Mouse (Mus musculus): ENCODE results near the gene Lacc1.
"Not testable (repeated sequence)": the region's sequence is repeated elsewhere in the genome, so short reads cannot be mapped to it uniquely, and the experiment has no call there.

The Lacc1 gene

DNA sequence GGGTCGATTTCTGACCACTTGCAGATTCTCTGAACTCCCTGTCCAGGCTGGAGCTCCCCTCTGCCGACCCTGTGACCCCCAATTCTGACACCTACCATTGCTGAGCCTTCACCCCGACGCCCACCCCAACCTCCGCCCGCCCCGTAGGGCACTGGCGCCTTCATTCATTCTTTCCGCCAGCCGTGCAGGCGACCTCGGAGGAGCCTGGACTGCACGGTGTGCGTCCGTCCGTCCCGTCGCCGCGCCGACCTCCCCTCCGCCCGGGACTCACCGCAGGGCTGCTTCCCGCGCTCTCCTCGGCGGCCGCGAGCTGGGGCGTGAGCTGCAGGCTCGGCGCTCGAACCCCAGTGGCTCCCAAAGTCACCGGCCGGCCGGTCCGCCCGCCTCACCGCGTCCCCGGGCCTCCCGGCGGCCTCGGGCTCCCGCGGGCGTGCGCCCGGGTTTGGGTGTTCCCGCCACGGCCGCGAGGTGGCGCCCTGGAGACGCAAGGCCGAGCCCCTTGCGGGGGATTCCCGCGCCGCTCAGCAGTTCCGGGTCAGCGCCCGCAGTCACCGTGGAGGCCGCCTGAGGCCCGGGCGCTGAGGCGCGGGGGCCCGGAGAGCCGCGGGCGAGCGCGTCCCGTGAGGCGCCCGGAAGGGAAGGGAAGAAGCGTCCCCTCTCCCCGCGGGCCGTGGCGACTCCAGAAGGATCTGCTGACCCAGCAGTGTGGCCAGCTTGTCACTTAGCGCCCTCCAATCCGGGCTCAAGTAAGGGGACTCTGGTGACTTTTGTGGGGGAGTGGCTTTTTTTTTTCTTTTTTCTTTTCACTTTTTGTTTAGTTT, at the start of gene Lacc1, which contains the start of gene Ccdc122:
Lacc1 (minus strand) TSS at position 679 of the 821 bp plus-strand sequence.
Ccdc122 (plus strand) TSS at position 547 of the 821 bp plus-strand sequence.
- DNase-seq = peak; percentile 85

DNA sequence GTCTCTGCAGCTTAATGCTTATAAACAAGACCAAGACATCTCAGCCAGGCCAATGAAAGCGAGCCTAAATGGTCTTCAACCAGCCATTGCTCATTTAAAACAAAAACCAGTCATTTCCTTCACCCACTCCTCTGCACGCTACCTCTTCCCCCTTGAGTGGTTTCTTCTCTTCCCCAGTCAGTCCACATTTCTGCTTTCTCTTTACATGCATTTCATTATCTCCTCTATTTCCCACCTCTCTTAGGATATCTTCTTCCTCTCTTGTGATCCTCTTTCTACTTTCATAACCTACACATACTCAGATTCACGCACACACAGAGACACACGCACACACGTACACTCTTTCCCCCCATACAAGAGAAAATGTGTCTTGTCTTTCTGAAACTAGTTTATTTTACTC, 44.5 kb upstream of the Lacc1 start:
- no peak for DNase-seq

GRCm38 (mm10) chr14:77069361-77069760, 32.7 kb upstream of the Lacc1 start:
- no peak for DNase-seq

DNA sequence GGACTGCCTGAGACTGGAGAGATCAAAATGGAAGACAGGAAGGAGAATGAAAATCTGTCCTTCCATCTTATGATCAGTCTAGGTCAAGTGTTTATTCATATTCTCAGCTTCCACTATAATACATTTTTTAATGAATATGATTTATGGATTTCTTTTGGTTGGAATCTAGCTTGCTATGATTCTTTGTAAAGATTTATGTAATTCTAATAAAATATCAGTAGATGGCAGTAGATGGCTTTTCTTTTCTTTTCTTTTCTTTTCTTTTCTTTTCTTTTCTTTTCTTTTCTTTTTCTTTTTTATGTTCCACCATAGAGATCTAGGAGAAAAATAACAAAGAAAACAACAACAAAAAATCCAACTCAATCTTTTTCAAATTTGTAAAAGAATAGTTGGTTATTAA, 16.6 kb upstream of the Lacc1 start:
- no peak for DNase-seq

DNA sequence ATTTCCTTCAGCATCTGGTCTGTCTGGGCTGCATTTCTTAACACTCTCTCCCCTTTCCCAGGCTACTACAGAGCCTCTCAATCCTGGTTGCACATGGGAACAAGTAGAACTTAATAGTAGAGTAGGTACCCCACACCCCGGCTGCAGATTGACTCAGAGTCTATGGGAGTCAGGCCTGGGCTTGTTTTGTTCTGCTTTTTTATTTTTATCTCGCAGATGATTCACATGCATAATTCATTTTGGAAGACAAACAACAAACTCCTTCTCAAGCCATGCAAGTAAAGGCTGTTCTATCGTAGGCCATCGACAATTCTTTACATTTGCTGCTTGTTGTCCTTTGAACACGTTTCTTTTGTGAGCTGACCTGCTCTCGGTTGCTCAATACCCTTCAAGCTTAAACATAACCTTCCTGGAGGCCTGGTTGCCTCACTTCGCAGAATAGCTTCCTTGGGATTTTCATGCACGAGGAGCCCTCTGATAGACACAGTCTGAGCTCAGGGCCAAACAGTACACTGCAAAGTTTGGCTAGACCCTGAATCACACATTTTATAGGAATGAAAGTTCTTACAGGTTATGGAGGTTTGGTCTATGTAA, 1.2 kb upstream of the Lacc1 start:
- no peak for DNase-seq

DNA sequence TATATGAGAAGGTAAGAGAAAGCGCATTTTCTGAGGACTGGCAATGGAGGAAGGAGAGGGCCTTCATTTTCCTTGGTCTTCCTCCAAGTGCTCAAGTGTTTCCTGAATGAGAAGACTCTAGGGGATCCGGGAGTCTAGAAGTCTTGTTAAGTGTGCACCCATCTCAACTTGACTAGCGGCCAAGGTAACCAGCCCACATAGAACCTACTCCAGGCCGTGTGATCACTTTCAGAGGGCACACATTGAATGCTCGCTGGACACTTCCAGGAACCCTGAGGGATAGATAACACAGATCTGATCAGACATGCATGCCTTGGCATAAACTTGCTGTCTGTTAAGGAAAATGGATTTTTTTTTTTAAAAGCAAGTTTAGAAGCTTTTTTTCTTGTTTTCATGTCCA, 626 bp upstream of the Lacc1 start:
- no peak for DNase-seq

DNA sequence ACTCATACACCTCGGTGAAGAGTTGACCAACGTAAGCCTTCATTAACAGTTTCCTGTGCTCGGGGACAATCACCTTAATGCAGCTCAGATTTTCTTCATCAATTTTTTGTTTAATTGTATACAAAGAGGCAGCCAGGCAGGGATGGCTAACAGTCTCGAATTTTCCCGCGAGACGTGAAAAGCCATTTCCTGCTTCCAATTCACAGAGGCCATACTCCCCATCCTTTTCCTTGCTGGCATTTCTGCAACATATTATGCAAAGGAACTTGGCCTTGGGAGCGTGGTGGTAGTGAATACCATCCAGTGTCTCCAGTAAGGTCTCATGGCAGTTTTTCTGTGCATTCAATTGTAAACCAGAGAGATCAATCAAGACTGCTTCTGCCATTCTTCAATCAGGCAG, 1.7 kb downstream of the Lacc1 start:
- no peak for DNase-seq

DNA sequence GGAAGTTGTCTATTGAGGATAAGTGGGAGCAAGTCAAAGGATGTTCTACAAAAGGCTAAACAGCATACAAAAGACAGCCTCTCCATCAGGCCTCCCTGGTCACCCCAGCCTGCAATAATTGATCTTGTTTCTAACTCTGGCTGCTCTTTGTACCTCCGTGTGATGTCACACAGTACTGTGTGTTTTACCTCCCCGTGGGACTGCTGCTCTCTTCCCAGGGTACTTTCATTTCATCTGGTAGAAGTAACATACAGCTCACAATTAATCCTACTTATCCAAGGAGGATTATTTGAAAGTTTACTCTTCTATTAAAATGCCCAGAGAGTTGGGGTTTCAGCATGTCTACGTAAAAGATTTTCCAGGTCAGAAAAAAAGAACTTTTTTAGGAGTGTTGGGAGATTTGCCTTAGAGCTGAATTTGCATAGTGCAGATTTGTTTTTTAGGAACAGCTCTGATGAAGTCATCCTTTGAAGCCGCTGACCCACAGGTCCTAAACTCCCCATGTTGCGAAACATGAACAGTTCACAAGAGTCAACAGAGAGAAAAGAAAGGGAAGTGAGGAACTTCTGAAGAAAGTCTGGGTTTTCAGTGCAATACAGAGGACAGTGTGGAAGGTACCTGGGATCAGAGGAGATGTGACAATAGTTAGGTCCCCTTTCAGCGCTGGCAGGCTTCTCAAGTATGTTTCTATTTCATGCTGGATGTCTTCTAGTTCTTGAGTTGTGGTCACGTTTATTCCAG, 2.4 kb downstream of the Lacc1 start:
- DNase-seq = no peak

DNA sequence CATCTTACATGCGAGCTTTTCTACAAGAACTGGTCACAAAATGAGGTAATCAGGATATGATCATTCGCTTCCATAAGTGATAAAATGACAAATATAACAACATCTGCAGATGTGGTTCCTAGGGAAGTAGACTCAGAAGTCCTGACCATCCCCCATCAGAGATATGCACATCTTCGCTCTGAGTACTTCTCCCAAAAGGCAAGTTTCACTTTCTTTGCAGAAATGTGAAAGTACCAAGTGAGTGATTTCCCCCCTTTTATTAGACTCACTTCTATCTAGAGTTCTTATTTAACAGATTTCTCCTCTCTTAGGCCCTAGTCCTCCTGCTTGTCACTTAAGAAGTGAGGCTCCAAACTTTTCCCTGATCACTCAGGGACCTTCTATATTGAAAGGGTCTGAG, 3.3 kb downstream of the Lacc1 start:
- no peak for DNase-seq

DNA sequence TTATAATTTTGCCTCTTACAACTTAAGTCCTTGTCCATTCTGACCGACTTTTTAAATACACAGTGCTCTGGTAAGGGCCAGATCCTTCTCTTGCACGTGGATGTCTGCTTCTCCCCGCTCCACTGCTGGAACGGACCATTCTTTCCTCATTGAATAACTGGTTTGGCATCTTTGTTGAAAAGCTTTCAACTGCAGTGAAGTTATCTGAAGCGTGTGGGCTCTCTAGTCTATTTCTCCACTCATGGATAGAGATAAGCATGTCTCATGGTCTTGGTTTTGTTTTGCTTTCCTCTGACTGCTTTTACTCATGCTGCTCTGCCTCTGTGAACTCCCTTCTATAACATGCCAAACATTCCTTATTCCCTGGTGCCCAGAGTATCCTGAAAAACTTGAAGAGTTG, 4.3 kb downstream of the Lacc1 start:
- no peak for DNase-seq

- DNase-seq = no peak
Observed at GRCm38 (mm10) chr14:77030808-77031207, 5.9 kb downstream of the Lacc1 start.

GRCm38 (mm10) chr14:77029319-77030054, 7.2 kb downstream of the Lacc1 start:
- no peak for DNase-seq

DNA sequence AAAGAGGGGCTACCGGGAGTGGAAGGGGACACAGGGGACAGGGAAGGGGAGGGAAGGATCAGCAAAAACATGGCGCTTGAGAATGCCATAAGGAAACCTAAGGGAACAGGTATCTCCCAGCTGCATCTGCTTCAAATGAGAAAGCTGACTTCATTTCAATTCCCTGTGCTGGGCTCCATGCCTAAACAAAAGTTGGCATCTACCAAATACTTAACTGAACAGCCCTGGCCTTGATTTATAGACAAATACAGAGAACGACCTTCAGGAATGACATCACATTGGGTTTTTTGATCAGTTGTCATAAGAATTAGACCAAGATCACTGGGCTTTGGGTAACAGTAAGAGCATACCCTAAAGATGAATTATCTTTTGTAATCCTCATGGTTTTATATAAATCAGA, 12.2 kb downstream of the Lacc1 start:
- no peak for DNase-seq

DNA sequence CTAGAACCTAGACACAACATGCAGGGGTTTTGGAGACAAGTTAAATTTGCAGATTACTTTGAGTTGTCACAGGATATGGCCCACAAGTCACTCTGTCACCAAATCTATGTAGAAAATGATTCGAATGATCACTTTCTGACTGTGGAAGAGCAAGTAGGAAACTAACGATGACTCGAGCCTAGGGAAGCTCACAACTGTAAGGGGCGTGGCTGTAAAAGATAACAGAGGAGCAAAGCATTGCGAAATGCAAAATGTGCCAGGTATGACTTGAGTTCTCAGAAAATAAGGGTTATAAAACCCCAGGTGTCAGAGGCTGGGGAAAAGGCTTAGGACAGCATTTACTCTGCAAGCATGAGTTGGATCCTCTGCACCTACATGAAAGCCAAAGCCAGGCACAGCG, 19.5 kb downstream of the Lacc1 start:
- DNase-seq = no peak

DNA sequence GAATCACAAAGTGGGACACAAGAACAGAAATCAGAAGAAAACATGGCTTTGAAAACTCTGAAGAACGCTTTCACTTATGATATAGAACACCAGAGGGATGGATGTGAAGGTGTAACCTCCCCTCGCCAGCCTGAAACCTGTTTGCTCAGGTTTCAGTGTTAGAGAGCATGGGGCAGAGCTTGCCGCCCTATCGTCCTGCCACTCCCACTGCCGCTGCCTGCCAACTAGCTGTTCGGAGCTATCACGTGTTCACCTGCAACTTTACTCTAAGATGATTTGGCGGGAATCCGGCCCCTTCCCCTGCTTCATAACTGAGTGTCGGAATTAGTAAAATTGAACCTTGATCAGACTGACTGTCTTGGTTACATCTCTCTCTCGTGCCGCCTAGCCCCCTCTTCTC, 19.9 kb downstream of the Lacc1 start:
- not testable (repeated sequence) for DNase-seq

GRCm38 (mm10) chr14:77011804-77012203, 24.9 kb downstream of the Lacc1 start:
- peak; percentile 59 for DNase-seq

DNA sequence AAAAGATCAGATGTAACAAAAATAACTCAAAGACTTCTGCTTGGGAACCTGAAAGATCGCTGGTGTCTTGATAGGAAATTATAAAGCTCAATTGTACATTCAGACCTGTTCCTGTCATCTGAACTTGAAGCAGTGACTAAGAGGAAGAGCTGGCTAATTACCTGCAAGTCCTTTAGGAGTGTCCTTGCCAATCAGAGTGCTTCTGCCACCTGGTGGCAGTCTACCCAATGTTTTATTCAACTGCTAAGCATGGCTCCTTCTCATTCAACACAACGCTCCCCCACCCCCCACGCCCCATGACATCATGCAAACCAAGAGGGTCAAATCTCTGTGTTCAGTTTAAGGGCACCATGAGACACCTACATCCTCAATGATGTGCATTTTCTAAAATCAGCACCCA, 28.5 kb downstream of the Lacc1 start:
- peak; percentile 61 for DNase-seq

GRCm38 (mm10) chr14:77005566-77005965, 31.1 kb downstream of the Lacc1 start:
- DNase-seq = no peak

DNA sequence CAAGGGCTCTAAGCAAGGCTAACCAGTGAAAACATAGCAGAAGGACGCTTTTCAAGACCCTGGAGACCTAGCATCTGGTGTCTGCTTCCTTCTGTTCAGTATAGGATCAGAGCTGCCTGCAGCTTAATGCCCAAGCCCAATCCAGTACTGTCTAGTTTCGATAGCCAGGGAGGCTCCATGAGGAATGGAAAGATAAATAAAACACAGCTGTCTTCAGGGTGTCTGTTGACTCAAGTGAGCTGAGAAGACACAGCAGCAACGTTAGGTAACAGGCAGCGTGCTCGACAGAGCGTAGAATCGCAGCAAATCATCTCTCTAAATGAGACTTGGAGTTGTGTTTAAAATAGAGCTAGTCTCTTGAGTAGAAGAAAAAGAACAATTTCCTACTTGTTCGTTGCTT, 32.0 kb downstream of the Lacc1 start:
- DNase-seq = no peak

DNA sequence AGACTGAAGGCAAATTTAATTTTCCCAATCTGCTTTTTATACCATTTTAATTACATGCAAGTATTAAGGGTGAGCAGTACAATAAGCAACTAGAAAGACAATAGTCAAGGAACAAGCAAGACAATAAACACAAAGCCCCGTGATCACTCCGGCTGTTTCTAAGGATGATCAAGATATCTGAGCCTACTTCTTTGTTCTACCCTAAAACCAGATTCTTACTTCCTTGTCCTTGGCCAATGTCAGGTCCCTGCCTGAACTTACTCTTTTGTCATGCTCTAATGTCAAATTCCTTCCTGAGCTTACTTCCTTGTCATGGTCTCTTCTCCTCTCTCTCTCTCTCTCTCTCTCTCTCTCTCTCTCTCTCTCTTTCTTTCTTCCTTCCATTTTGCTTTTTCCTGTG, 46.4 kb downstream of the Lacc1 start:
- DNase-seq = not testable (repeated sequence)

GRCm38 (mm10) chr14:76981781-76982180, 54.9 kb downstream of the Lacc1 start:
- no peak for DNase-seq

GRCm38 (mm10) chr14:76981176-76981575, 55.5 kb downstream of the Lacc1 start:
- DNase-seq = no peak

GRCm38 (mm10) chr14:76979569-76979968, 57.1 kb downstream of the Lacc1 start:
- no peak for DNase-seq
